Mouse (Mus musculus) stomach, postnatal 0 days (tissue): ENCODE data around the gene Ttc23. TPM values are rescaled to one million over a fixed set of nuclear protein-coding genes. Genes with fewer than 3 reads are reported as not detected.
A peak's percentile ranks its signal among the peaks of the same experiment; 100 is the strongest.

Experiments
- ATAC-seq: fragments of 200-750 bp; cut with Nextera tagmentation; 2 replicates; pipeline ENCODE4 v1.8.0; 2017; ENCODE audit not compliant: low FRiP score, low TSS enrichment
- DNase-seq: peaks from one replicate; pipeline ENCODE4 v3.0.0-alpha.2; 2016; ENCODE audit warnings: low spot score
- H3K27ac ChIP-seq: fragments of 300-500 bp; sonication (generic); replicated peaks from 2 replicates; pipeline ENCODE4 v1.5.1; 2014; ENCODE audit warnings: mild to moderate bottlenecking, control low read depth
- H3K27me3 ChIP-seq: fragments of 300-500 bp; sonication (generic); 2 replicates; pipeline ENCODE4 v1.6.1; 2014; ENCODE audit warnings: low read length; ENCODE audit not compliant: control insufficient read depth, insufficient read depth
- H3K36me3 ChIP-seq: fragments of 300-500 bp; sonication (generic); 2 replicates; pipeline ENCODE4 v1.6.1; 2014; ENCODE audit warnings: low read length, mixed read lengths; ENCODE audit not compliant: control insufficient read depth, insufficient read depth
- H3K4me1 ChIP-seq: fragments of 300-500 bp; sonication (generic); replicated peaks from 2 replicates; pipeline ENCODE4 v1.6.1; 2014; ENCODE audit warnings: antibody characterized with exemption; ENCODE audit not compliant: control insufficient read depth, insufficient read depth
- H3K4me2 ChIP-seq: fragments of 300-500 bp; sonication (generic); replicated peaks from 2 replicates; pipeline ENCODE4 v1.6.1; 2014; ENCODE audit warnings: low read depth, mild to moderate bottlenecking, control low read depth, moderate library complexity
- H3K4me3 ChIP-seq: fragments of 300-500 bp; sonication (generic); 2 replicates; pipeline ENCODE4 v1.5.1; 2014; ENCODE audit warnings: low read depth, low read length, control low read depth
- H3K9ac ChIP-seq: fragments of 300-500 bp; sonication (generic); 2 replicates; pipeline ENCODE4 v1.6.1; 2014; ENCODE audit warnings: mild to moderate bottlenecking, low read length, control low read depth, mixed read lengths
- H3K9me3 ChIP-seq: fragments of 300-500 bp; sonication (generic); 2 replicates; pipeline ENCODE4 v1.6.1; 2016; ENCODE audit warnings: low read length; ENCODE audit not compliant: control insufficient read depth
- CTCF ChIP-seq: IDR thresholded peaks from 2 replicates; pipeline ENCODE4 v1.5.1; 2016; ENCODE audit warnings: antibody characterized with exemption, low read depth, mild to moderate bottlenecking, moderate library complexity
- EP300 ChIP-seq: optimal IDR thresholded peaks from 2 replicates; pipeline ENCODE3; 2016; ENCODE audit warnings: antibody characterized with exemption
- WGBS: fragments of 180-500 bp; shearing (Covaris S2); extraction: QIAGEN DNeasy Blood & Tissue Kit; methylation state at CpG from one replicate; pipeline ENCODE4 v1.1.7; 2014; 5-methylcytosine and 5-hydroxymethylcytosine counted together
- polyA plus RNA-seq: library from polyadenylated mRNA; unstranded; fragments of >200 nt; fragmentation: Nextera tagmentation; extraction: Ambion mirVana; gene quantifications from 2 replicates; pipeline ENCODE4 v1.2.1, GENCODE M21; 2015

The Ttc23 gene
- polyA plus RNA-seq, 1 experiment from 2014 or later, result 12.6 TPM

DNA sequence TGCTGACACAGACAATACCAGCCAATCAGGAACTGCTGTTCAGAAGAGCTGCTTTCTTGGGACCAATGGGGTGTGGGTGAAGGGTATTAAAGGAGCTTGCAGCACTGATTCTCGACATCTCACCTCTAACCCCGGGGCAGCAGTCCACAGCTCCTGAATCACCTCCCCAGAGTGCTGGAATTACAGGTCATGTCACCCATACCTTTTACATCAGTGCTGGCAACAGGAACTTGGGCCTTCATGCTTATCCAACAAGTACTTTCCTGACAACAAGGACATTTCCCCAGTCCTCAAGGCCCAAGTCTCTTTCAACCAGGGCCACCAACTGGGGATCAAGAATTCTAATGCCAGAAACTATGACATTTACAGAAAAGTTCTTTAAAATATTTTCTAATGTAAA lies 11.0 kb upstream of the Ttc23 start:
- no peaks in the 10 kb centered on the region for H3K27me3 ChIP-seq
- H3K4me3 ChIP-seq, result no peak overlapping the region
- H3K4me2 ChIP-seq, result no peak overlapping the region
- no peak for ATAC-seq
- no peaks in the 10 kb centered on the region for H3K4me1 ChIP-seq
- no peak for TF ChIP-seq EP300
- TF ChIP-seq CTCF, result no peak
- no peak overlapping the region for H3K9ac ChIP-seq
- H3K9me3 ChIP-seq, result no peaks in the 10 kb centered on the region
- 63% methylated on average over 2 of the region's 2 CpGs for WGBS
- no peak for DNase-seq
- no peak overlapping the region for H3K27ac ChIP-seq
- H3K36me3 ChIP-seq, result peaks cover 3% of the 10 kb centered on the region; the same call in 1 of the 2 replicates

DNA sequence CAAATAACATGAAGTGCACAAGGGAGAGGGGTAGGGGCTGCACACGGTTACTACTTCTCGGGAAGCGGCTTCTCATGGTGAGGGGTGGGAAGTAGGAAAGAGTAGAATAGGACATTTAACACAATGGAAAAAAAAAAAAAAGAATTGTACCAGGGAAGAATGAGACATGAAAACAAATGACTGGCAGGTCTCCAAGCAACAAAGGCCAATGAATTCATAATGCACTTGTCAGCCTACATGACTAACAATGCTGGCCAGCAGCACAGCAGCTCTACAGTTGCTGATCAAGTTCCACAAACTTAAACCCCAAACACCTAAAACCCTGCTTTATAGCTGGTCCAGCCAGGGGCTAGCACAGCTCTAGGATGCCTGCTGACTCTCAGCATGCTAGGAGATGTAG lies 8.2 kb upstream of the Ttc23 start:
- ATAC-seq (no peak), DNase-seq (no peak)
- no peaks in the 10 kb centered on the region for H3K9me3 ChIP-seq
- no peak overlapping the region for H3K27ac ChIP-seq
- no peaks in the 10 kb centered on the region for H3K27me3 ChIP-seq
- peaks cover 3% of the 10 kb centered on the region; the same call in 1 of the 2 replicates for H3K36me3 ChIP-seq
- WGBS, result 69% methylated on average over 3 of the region's 3 CpGs
- no peak overlapping the region for H3K9ac ChIP-seq
- no peak overlapping the region for H3K4me3 ChIP-seq
- TF ChIP-seq CTCF, result no peak
- no peak for TF ChIP-seq EP300
- no peaks in the 10 kb centered on the region for H3K4me1 ChIP-seq
- H3K4me2 ChIP-seq, result no peak overlapping the region

DNA sequence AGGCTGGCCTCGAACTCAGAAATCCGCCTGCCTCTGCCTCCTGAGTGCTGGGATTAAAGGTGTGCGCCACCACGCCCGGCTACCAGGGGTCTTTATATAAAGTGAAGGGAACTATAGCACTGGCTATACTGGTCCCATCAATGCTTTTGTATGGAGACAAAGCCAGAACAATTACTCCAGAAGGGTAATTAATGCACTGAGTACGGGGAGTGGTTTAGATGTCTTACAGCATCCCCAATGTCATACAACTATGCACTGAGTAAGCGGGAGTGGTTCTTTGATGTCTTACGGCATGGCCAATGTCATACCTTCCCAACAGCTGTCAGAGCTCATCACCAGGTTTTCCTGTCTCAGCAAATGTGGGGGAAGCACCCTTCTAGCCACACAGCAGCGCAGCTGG lies 4.3 kb upstream of the Ttc23 start:
- H3K36me3 ChIP-seq, result 0 out of 2 replicates have a peak, but pooled peaks cover 3% of the 10 kb centered on the region
- no peaks in the 10 kb centered on the region for H3K27me3 ChIP-seq
- no peak overlapping the region for H3K27ac ChIP-seq
- ATAC-seq (no peak), DNase-seq (no peak)
- TF ChIP-seq CTCF, result no peak
- TF ChIP-seq EP300, result no peak
- H3K9me3 ChIP-seq, result no peaks in the 10 kb centered on the region
- H3K4me1 ChIP-seq, result no peaks in the 10 kb centered on the region
- no peak overlapping the region for H3K4me2 ChIP-seq
- H3K9ac ChIP-seq, result no peak overlapping the region
- WGBS, result 95% methylated on average over 9 of the region's 9 CpGs
- H3K4me3 ChIP-seq, result no peak overlapping the region

DNA sequence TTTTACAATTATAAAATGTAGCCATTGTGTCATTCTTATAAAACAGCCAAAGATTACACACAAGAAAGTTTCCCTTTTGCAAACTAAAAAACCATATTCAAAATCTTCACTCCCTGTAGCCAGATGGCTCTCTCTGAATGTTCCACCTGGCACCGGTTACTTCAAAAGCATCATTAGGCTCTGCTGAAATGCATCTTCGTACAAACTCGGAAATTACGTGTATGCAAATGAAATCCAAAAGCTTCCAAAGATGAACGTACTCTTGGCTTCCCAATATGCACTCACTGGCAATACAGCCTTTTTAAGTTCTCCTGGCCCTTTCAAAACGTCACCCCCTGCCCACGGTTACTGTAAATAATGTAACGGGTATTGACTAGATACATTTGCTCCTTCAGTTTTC lies 2.9 kb upstream of the Ttc23 start:
- DNase-seq (no peak), ATAC-seq (no peak)
- no peaks in the 10 kb centered on the region for H3K9me3 ChIP-seq
- H3K36me3 ChIP-seq, result 0 out of 2 replicates have a peak, but pooled peaks cover 3% of the 10 kb centered on the region
- H3K4me1 ChIP-seq, result no peaks in the 10 kb centered on the region
- H3K27me3 ChIP-seq, result no peaks in the 10 kb centered on the region
- WGBS, result 33% methylated on average over 8 of the region's 8 CpGs
- H3K4me2 ChIP-seq, result peak overlapping the region; percentile 69
- no peak for TF ChIP-seq EP300
- no peak for TF ChIP-seq CTCF
- peak overlapping the region; percentile 88 for H3K9ac ChIP-seq
- H3K27ac ChIP-seq, result no peak overlapping the region
- peak overlapping the region; percentile 74 for H3K4me3 ChIP-seq

DNA sequence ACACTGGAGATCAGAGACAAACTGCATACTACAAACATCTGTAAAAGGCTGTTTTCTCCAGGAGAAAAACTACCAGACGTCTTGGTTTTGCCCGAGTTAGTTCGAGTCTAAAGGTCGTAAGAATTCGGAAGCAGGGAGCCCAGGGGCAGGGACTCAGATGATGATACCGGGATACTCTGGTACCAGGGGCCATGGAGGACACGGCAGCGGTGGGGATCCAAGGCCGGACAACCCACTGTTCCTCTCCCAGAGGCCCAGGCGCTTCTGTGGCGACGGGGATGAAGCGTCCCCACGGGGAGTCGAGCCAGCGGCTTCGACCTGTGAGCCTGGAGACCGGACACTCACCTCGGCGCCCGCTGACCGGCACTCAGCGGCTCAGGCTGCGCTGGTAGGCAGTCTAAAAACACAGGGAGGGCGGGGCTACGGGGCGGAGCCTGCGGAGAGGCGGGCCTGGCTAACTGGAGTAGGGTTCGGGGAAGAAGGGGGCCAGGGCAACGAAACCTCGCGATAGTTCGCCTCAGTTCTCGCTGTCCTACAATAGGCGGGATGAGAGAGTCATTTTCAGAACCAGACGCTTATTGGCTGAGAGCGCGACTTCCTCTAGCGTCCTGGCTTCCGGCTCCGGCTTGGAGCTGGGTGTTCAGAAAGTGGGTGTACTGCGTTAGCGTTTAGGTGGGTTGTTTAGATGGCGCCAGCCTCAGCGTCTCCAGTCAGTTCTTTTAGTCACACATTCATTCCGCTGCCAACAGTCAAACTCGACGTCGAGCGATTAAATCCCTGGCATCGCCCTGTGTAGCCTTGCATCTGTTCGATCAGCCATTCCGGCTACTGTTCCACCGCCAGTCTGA lies 2.2 kb upstream of the Ttc23 start, which contains the start of gene Lrrc28:
Gene Lrrc28 (minus strand): TSS at position 436 of the 848 bp plus-strand sequence.
- H3K9ac ChIP-seq, result peak within 1 kb of the TSS; percentile 91
- H3K4me2 ChIP-seq, result peak within 1 kb of the TSS; percentile 72
- DNase-seq, result peak; percentile 100
- no peak; the same call in 1 of the 2 replicates for TF ChIP-seq CTCF
- peak; percentile 95 for TF ChIP-seq EP300
- H3K4me3 ChIP-seq, result peak within 1 kb of the TSS; percentile 74
- peak within 1 kb of the TSS; percentile 97 for H3K27ac ChIP-seq
- 0 out of 2 replicates have a peak, but pooled peaks cover 3% of the 10 kb centered on the region for H3K36me3 ChIP-seq
- under 1% methylated on average over 55 of the region's 55 CpGs for WGBS
- peak; percentile 99 for ATAC-seq
- H3K9me3 ChIP-seq, result no peaks in the 10 kb centered on the region
- no peaks in the 10 kb centered on the region for H3K27me3 ChIP-seq
- H3K4me1 ChIP-seq, result no peaks in the 10 kb centered on the region

GRCm38 (mm10) chr7:67645681-67646014 lies 1.6 kb upstream of the Ttc23 start:
- Histone ChIP-seq H3K4me2 (peak overlapping the region; percentile 72), H3K4me3 (peak overlapping the region; percentile 74), H3K27me3 (no peaks in the 10 kb centered on the region), H3K9me3 (no peaks in the 10 kb centered on the region), H3K36me3 (0 out of 2 replicates have a peak, but pooled peaks cover 3% of the 10 kb centered on the region), H3K4me1 (no peaks in the 10 kb centered on the region), H3K9ac (peak overlapping the region; percentile 91), H3K27ac (peak overlapping the region; percentile 97)
- WGBS, result under 1% methylated on average over 15 of the region's 15 CpGs
- DNase-seq, result no peak
- TF ChIP-seq CTCF (no peak), EP300 (no peak)
- no peak for ATAC-seq
